Mouse (Mus musculus) A20 (cell line): ENCODE measurements around the gene Nrp2.

Source experiments
- DNase-seq: peaks from one replicate; pipeline ENCODE4 v3.0.0-alpha.2; 2011; ENCODE audit warnings: low read depth, low spot score

Nrp2 gene

GRCm38 (mm10) chr1:62703158-62704116, at the start of gene Nrp2:
Gene Nrp2 (plus strand): TSS chr1:62703285.
- DNase-seq, result no peak

- no peak for DNase-seq
These were observed 48.6 kb upstream of the Nrp2 start for GRCm38 (mm10) chr1:62654436-62654835.

- DNase-seq, result no peak
These were observed 38.0 kb upstream of the Nrp2 start for GRCm38 (mm10) chr1:62664960-62665645.

- no peak for DNase-seq
These were observed 37.0 kb upstream of the Nrp2 start for GRCm38 (mm10) chr1:62665771-62666730.

GRCm38 (mm10) chr1:62666780-62667179, 36.3 kb upstream of the Nrp2 start:
- DNase-seq, result no peak

- no peak for DNase-seq
These were observed 24.3 kb upstream of the Nrp2 start for GRCm38 (mm10) chr1:62678611-62679344.

- no peak for DNase-seq
These were observed 23.6 kb upstream of the Nrp2 start for GRCm38 (mm10) chr1:62679466-62679865.

GRCm38 (mm10) chr1:62682456-62683385, 20.4 kb upstream of the Nrp2 start:
- DNase-seq, result no peak

GRCm38 (mm10) chr1:62683498-62683897, 19.6 kb upstream of the Nrp2 start:
- no peak for DNase-seq

- no peak for DNase-seq
These were observed 15.6 kb upstream of the Nrp2 start for GRCm38 (mm10) chr1:62687511-62687910.

- no peak for DNase-seq
These were observed 11.9 kb upstream of the Nrp2 start for GRCm38 (mm10) chr1:62691175-62691574.

GRCm38 (mm10) chr1:62696312-62696982, 6.6 kb upstream of the Nrp2 start:
- DNase-seq, result no peak

GRCm38 (mm10) chr1:62696983-62697341, 6.1 kb upstream of the Nrp2 start:
- no peak for DNase-seq

GRCm38 (mm10) chr1:62697353-62697752, 5.7 kb upstream of the Nrp2 start:
- DNase-seq, result no peak

- no peak for DNase-seq
These were observed 3.3 kb upstream of the Nrp2 start for GRCm38 (mm10) chr1:62699801-62700200.

- DNase-seq, result peak; percentile 13
These were observed 1.8 kb upstream of the Nrp2 start for GRCm38 (mm10) chr1:62701065-62701921.

- no peak for DNase-seq
These were observed 342 bp upstream of the Nrp2 start for GRCm38 (mm10) chr1:62702743-62703142.
